Mouse (Mus musculus) heart, embryonic 13.5 days (tissue): ENCODE measurements around the gene Usp12. TPM values are rescaled to one million over a fixed set of nuclear protein-coding genes. Genes with fewer than 3 reads are reported as not detected.

ENCODE experiments used
- ATAC-seq: fragments of 200-750 bp; cut with Nextera tagmentation; 2 replicates; pipeline ENCODE4 v1.8.0; 2017; ENCODE audit warnings: moderate TSS enrichment; ENCODE audit not compliant: insufficient number of reproducible peaks, low FRiP score, low TSS enrichment; ENCODE audit errors: extremely low read depth
- H3K27ac ChIP-seq: fragments of 300-500 bp; sonication (generic); replicated peaks from 2 replicates; pipeline ENCODE4 v1.5.1; 2015; ENCODE audit warnings: moderate library complexity, mild to moderate bottlenecking, inconsistent platforms
- H3K27me3 ChIP-seq: fragments of 300-500 bp; sonication (generic); replicated peaks from 2 replicates; pipeline ENCODE4 v1.6.1; 2015; ENCODE audit warnings: mild to moderate bottlenecking, inconsistent platforms
- H3K36me3 ChIP-seq: fragments of 300-500 bp; sonication (generic); 2 replicates; pipeline ENCODE4 v1.6.1; 2015; ENCODE audit warnings: mild to moderate bottlenecking, inconsistent platforms
- H3K4me1 ChIP-seq: fragments of 300-500 bp; sonication (generic); 2 replicates; pipeline ENCODE4 v1.6.1; 2015; ENCODE audit warnings: inconsistent platforms
- H3K4me2 ChIP-seq: fragments of 300-500 bp; sonication (generic); 2 replicates; pipeline ENCODE4 v1.6.1; 2015; ENCODE audit warnings: inconsistent platforms, mild to moderate bottlenecking, moderate library complexity
- H3K4me3 ChIP-seq: fragments of 300-500 bp; sonication (generic); 2 replicates; pipeline ENCODE4 v1.5.1; 2015; ENCODE audit warnings: moderate library complexity, mild to moderate bottlenecking, inconsistent platforms
- H3K9ac ChIP-seq: fragments of 300-500 bp; sonication (generic); 2 replicates; pipeline ENCODE4 v1.6.1; 2015; ENCODE audit warnings: inconsistent platforms, mild to moderate bottlenecking, moderate library complexity
- H3K9me3 ChIP-seq: fragments of 300-500 bp; sonication (generic); 2 replicates; pipeline ENCODE4 v1.6.1; 2016; ENCODE audit warnings: inconsistent platforms
- WGBS: fragments of 180-500 bp; shearing (Covaris S2); methylation state at CpG from one replicate; pipeline ENCODE4 v1.1.7; 2015; ENCODE audit warnings: mixed read lengths; 5-methylcytosine and 5-hydroxymethylcytosine counted together
- polyA plus RNA-seq: library from polyadenylated mRNA; unstranded; fragments of >200 nt; fragmentation: Nextera tagmentation; extraction: Ambion mirVana; gene quantifications from 2 replicates; pipeline ENCODE4 v1.2.1, GENCODE M21; 2015

The Usp12 gene
- polyA plus RNA-seq, 1 experiment from 2014 or later: 11.1 TPM

- Histone ChIP-seq H3K27ac (no peak overlapping the region), H3K36me3 (0 out of 2 replicates have a peak, but pooled peaks cover 3% of the 10 kb centered on the region), H3K27me3 (no peaks in the 10 kb centered on the region), H3K4me3 (no peak overlapping the region), H3K9ac (no peak overlapping the region), H3K4me2 (no peak overlapping the region), H3K9me3 (no peaks in the 10 kb centered on the region), H3K4me1 (peaks cover 61% of the 10 kb centered on the region)
- 82% methylated on average over 5 of the region's 5 CpGs for WGBS
- ATAC-seq: no peak
Observed at GRCm38 (mm10) chr5:146779931-146780330, 14.9 kb downstream of the Usp12 start.

- no peak overlapping the region for H3K9ac ChIP-seq
- no peak overlapping the region for H3K27ac ChIP-seq
- no peaks in the 10 kb centered on the region for H3K9me3 ChIP-seq
- peaks cover 59% of the 10 kb centered on the region for H3K4me1 ChIP-seq
- H3K4me2 ChIP-seq: no peak overlapping the region
- no peak for ATAC-seq
- H3K36me3 ChIP-seq: peaks cover 8% of the 10 kb centered on the region; the same call in 1 of the 2 replicates
- H3K27me3 ChIP-seq: no peaks in the 10 kb centered on the region
- WGBS: 82% methylated on average over 13 of the region's 13 CpGs
- no peak overlapping the region for H3K4me3 ChIP-seq
Observed at GRCm38 (mm10) chr5:146776988-146777639, 17.7 kb downstream of the Usp12 start.

GRCm38 (mm10) chr5:146771982-146772381, 22.8 kb downstream of the Usp12 start:
- H3K4me3 ChIP-seq: no peak overlapping the region
- H3K36me3 ChIP-seq: peaks cover 26% of the 10 kb centered on the region
- no peak overlapping the region for H3K4me2 ChIP-seq
- 0 out of 2 replicates have a peak, but pooled peaks have one; percentile 46 for ATAC-seq
- H3K9ac ChIP-seq: peak overlapping the region; percentile 52; the same call in 1 of the 2 replicates
- 29% methylated on average over 11 of the region's 11 CpGs for WGBS
- no peak overlapping the region for H3K27ac ChIP-seq
- no peaks in the 10 kb centered on the region for H3K9me3 ChIP-seq
- no peaks in the 10 kb centered on the region for H3K27me3 ChIP-seq
- H3K4me1 ChIP-seq: peaks cover 37% of the 10 kb centered on the region

GRCm38 (mm10) chr5:146770002-146770848, 24.6 kb downstream of the Usp12 start:
- no peak for ATAC-seq
- no peak overlapping the region for H3K9ac ChIP-seq
- H3K27me3 ChIP-seq: no peaks in the 10 kb centered on the region
- H3K27ac ChIP-seq: 0 out of 2 replicates have a peak overlapping the region, but pooled peaks have one; percentile 8
- peaks cover 39% of the 10 kb centered on the region for H3K36me3 ChIP-seq
- peaks cover 35% of the 10 kb centered on the region for H3K4me1 ChIP-seq
- 70% methylated on average over 15 of the region's 15 CpGs for WGBS
- no peak overlapping the region for H3K4me3 ChIP-seq
- no peak overlapping the region for H3K4me2 ChIP-seq
- no peaks in the 10 kb centered on the region for H3K9me3 ChIP-seq

- Histone ChIP-seq H3K27ac (no peak overlapping the region), H3K4me3 (no peak overlapping the region), H3K36me3 (peaks cover 73% of the 10 kb centered on the region), H3K9me3 (no peaks in the 10 kb centered on the region), H3K4me2 (no peak overlapping the region), H3K27me3 (no peaks in the 10 kb centered on the region), H3K9ac (no peak overlapping the region), H3K4me1 (peaks cover 15% of the 10 kb centered on the region)
- ATAC-seq: no peak
- 93% methylated on average over 5 of the region's 5 CpGs for WGBS
Observed at GRCm38 (mm10) chr5:146765791-146766190, 29.0 kb downstream of the Usp12 start.

GRCm38 (mm10) chr5:146759159-146759558, 35.6 kb downstream of the Usp12 start:
- Histone ChIP-seq H3K9ac (no peak overlapping the region), H3K27me3 (no peaks in the 10 kb centered on the region), H3K4me3 (no peak overlapping the region), H3K4me2 (no peak overlapping the region), H3K27ac (no peak overlapping the region), H3K4me1 (peaks cover 26% of the 10 kb centered on the region), H3K36me3 (peaks cover 63% of the 10 kb centered on the region), H3K9me3 (no peaks in the 10 kb centered on the region)
- no peak for ATAC-seq
- WGBS: 86% methylated on average over 6 of the region's 6 CpGs

GRCm38 (mm10) chr5:146757921-146758320, 36.9 kb downstream of the Usp12 start:
- H3K9ac ChIP-seq: no peak overlapping the region
- peaks cover 26% of the 10 kb centered on the region for H3K4me1 ChIP-seq
- H3K36me3 ChIP-seq: peaks cover 63% of the 10 kb centered on the region
- no peak overlapping the region for H3K4me3 ChIP-seq
- WGBS: 47% methylated on average over 6 of the region's 6 CpGs
- H3K27me3 ChIP-seq: no peaks in the 10 kb centered on the region
- peak overlapping the region; percentile 50 for H3K27ac ChIP-seq
- H3K9me3 ChIP-seq: no peaks in the 10 kb centered on the region
- ATAC-seq: no peak
- no peak overlapping the region for H3K4me2 ChIP-seq

GRCm38 (mm10) chr5:146757316-146757715, 37.5 kb downstream of the Usp12 start:
- peaks cover 63% of the 10 kb centered on the region for H3K36me3 ChIP-seq

GRCm38 (mm10) chr5:146753181-146753580, 41.6 kb downstream of the Usp12 start:
- no peak overlapping the region for H3K4me3 ChIP-seq
- no peaks in the 10 kb centered on the region for H3K27me3 ChIP-seq
- no peaks in the 10 kb centered on the region for H3K9me3 ChIP-seq
- ATAC-seq: no peak
- H3K36me3 ChIP-seq: peaks cover 83% of the 10 kb centered on the region
- H3K4me1 ChIP-seq: peaks cover 21% of the 10 kb centered on the region
- H3K27ac ChIP-seq: no peak overlapping the region
- H3K4me2 ChIP-seq: no peak overlapping the region
- 94% methylated on average over 8 of the region's 8 CpGs for WGBS
- H3K9ac ChIP-seq: no peak overlapping the region

More at GRCm38 (mm10) chr5:146757316-146757715, 37.5 kb downstream of the Usp12 start:
- Histone ChIP-seq H3K4me2 (no peak overlapping the region), H3K27me3 (no peaks in the 10 kb centered on the region), H3K9ac (no peak overlapping the region), H3K9me3 (no peaks in the 10 kb centered on the region), H3K4me1 (peaks cover 26% of the 10 kb centered on the region), H3K4me3 (no peak overlapping the region), H3K27ac (no peak overlapping the region)
- ATAC-seq: no peak
- 81% methylated on average over 5 of the region's 5 CpGs for WGBS

- Histone ChIP-seq H3K9me3 (no peaks in the 10 kb centered on the region), H3K4me3 (no peak overlapping the region), H3K9ac (no peak overlapping the region), H3K4me2 (no peak overlapping the region), H3K4me1 (peaks cover 6% of the 10 kb centered on the region; the same call in 1 of the 2 replicates), H3K27me3 (no peaks in the 10 kb centered on the region), H3K27ac (no peak overlapping the region), H3K36me3 (peaks cover 75% of the 10 kb centered on the region)
- ATAC-seq: no peak
- 86% methylated on average over 7 of the region's 7 CpGs for WGBS
Observed at GRCm38 (mm10) chr5:146750958-146751357, 43.8 kb downstream of the Usp12 start.

- ATAC-seq: no peak
- WGBS: 81% methylated on average over 7 of the region's 7 CpGs
Observed at GRCm38 (mm10) chr5:146750273-146750672, 44.5 kb downstream of the Usp12 start.

More at GRCm38 (mm10) chr5:146750273-146750672, 44.5 kb downstream of the Usp12 start:
- Histone ChIP-seq H3K36me3 (peaks cover 70% of the 10 kb centered on the region), H3K27me3 (no peaks in the 10 kb centered on the region), H3K4me1 (peaks cover 5% of the 10 kb centered on the region; the same call in 1 of the 2 replicates), H3K27ac (no peak overlapping the region), H3K9me3 (no peaks in the 10 kb centered on the region), H3K9ac (no peak overlapping the region), H3K4me2 (no peak overlapping the region), H3K4me3 (no peak overlapping the region)
